Mouse (Mus musculus) adrenal gland, adult (tissue): ENCODE measurements at regions not wholly inside any gene's neighbourhood (a gene's known extent, or its start where the extent isn't known, plus 50 kb on each side); places are given as distances from the start of the nearest gene placed in this dataset.
"Not testable (repeated sequence)": the region's sequence is repeated elsewhere in the genome, so short reads cannot be mapped to it uniquely, and the experiment has no call there.

ENCODE experiments used
- DNase-seq, 2 experiments: peaks; one replicate each; pipeline ENCODE4 v3.0.0; 2022 to 2023; ENCODE audit warnings: low spot score in 1 of 2; ENCODE audit not compliant: inconsistent age in 2 of 2

GRCm38 (mm10) chr19:27694478-27694877 is 264.9 kb upstream of the Pum3 start:
- DNase-seq: no peak

- no peak for DNase-seq
These were observed 264.1 kb upstream of the Pum3 start for GRCm38 (mm10) chr19:27693706-27694105.

GRCm38 (mm10) chr19:27692944-27693343 is 263.3 kb upstream of the Pum3 start:
- DNase-seq: no peak

GRCm38 (mm10) chr19:27683426-27683825 is 253.8 kb upstream of the Pum3 start:
- peak in 1 of 2 experiments; percentile 31 for DNase-seq

GRCm38 (mm10) chr19:27679427-27679826 is 249.8 kb upstream of the Pum3 start:
- DNase-seq: no peak

GRCm38 (mm10) chr19:27672679-27673190 is 243.1 kb upstream of the Pum3 start:
- DNase-seq: peak in 1 of 2 experiments; percentile 26

- no peak for DNase-seq
These were observed 233.7 kb upstream of the Pum3 start for GRCm38 (mm10) chr19:27663296-27663695.

GRCm38 (mm10) chr19:27641001-27641400 is 211.4 kb upstream of the Pum3 start:
- no peak for DNase-seq

GRCm38 (mm10) chr19:27633105-27633504 is 203.5 kb upstream of the Pum3 start:
- DNase-seq: no peak

GRCm38 (mm10) chr19:27627626-27628025 is 198.0 kb upstream of the Pum3 start:
- DNase-seq: peak; percentile 4 to 75

GRCm38 (mm10) chr19:27617522-27617921 is 187.9 kb upstream of the Pum3 start:
- no peak for DNase-seq

- DNase-seq: no peak
These were observed 177.3 kb upstream of the Pum3 start for GRCm38 (mm10) chr19:27606933-27607332.

GRCm38 (mm10) chr19:27603296-27603695 is 173.7 kb upstream of the Pum3 start:
- DNase-seq: no peak

- no peak for DNase-seq
These were observed 171.9 kb upstream of the Pum3 start for GRCm38 (mm10) chr19:27601551-27601950.

GRCm38 (mm10) chr19:27600386-27600785 is 170.8 kb upstream of the Pum3 start:
- not testable (repeated sequence) for DNase-seq

- no peak for DNase-seq
These were observed 170.1 kb upstream of the Pum3 start for GRCm38 (mm10) chr19:27599639-27600308.

GRCm38 (mm10) chr19:27598350-27598749 is 168.7 kb upstream of the Pum3 start:
- DNase-seq: no peak

GRCm38 (mm10) chr19:27585566-27585965 is 155.9 kb upstream of the Pum3 start:
- peak in 1 of 2 experiments; percentile 23 for DNase-seq

GRCm38 (mm10) chr19:27582111-27582500 is 152.5 kb upstream of the Pum3 start:
- DNase-seq: no peak

GRCm38 (mm10) chr19:27581362-27582110 is 151.9 kb upstream of the Pum3 start:
- peak in 1 of 2 experiments; percentile 29 for DNase-seq

GRCm38 (mm10) chr19:27576478-27576877 is 146.9 kb upstream of the Pum3 start:
- no peak for DNase-seq

GRCm38 (mm10) chr19:27566929-27567328 is 137.3 kb upstream of the Pum3 start:
- DNase-seq: no peak
